Mouse (Mus musculus): ENCODE data around the gene Slc35f5.
A peak's percentile ranks its signal among the peaks of the same experiment; 100 is the strongest.
"Not testable (repeated sequence)": the region's sequence is repeated elsewhere in the genome, so short reads cannot be mapped to it uniquely, and the experiment has no call there.

The Slc35f5 gene

DNA sequence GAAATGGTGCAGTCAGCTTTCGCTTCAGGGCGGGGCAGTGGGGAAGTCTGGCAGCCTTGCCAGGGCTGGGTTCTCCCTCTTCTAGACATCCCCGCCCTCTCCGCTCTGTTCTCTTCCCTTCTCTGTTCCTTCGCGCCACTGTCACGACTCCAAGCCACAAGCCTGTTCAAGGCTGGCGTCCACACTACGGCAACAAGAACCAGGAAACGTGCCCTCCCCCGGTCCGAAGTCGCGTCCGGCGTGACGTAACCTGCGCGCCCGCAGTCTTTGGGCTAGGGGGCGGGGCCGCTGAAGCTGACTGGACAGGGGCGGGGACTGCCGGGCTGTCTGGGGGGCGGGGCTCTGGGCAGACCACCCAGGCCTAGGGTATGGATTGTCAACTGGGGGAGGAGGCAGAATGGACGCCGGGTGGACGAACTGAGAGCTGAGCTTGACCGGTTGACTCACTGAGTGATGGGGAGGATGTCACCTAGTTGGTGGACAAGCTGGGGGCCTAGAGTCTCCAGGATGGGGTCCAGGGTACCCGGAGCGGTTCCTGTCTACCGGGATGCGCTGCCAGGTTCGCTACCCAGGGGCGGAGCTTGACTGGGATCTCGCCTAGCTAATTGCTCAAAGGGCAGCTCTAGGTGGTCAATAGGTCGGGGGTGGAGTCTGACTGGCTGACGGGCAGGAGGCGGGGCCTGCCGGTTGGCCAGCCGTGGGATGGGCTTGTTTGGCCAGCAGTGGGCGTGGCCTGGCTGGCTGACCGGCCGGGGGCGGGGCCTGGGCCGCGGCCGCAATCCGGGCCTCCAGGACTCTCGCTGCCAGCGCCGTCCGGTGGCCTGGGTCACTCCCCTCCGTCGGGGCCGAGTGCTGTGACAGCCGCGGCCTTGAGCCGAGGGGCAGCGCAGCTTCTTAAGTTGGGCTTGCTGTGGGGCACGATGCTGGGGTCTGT lies at the start of gene Slc35f5:
Slc35f5 (plus strand) TSS at position 337 of the 934 bp plus-strand sequence.
- DNase-seq (ENCODE audit: low read depth), result peak; percentile 79

DNA sequence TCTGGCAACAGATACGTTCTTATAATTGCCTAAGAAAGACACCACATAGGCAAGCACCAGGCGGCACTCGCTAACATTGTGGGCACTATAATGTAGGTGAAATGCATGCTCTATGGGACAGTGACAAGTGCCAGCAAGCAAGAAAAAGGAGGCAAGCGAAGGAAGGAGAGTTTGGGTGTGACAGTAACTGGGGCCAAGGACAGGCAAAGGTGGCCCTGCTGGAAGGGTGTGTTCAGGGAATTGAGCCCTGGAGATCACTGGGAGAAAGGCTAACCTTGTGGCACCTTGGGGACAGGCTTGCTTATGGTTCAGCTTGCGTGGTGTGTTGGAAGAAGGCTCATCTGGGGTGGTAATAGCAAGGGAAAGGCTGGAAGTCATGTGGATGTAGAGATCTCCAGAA lies 45.7 kb upstream of the Slc35f5 start:
- DNase-seq (ENCODE audit: low read depth), result no peak

DNA sequence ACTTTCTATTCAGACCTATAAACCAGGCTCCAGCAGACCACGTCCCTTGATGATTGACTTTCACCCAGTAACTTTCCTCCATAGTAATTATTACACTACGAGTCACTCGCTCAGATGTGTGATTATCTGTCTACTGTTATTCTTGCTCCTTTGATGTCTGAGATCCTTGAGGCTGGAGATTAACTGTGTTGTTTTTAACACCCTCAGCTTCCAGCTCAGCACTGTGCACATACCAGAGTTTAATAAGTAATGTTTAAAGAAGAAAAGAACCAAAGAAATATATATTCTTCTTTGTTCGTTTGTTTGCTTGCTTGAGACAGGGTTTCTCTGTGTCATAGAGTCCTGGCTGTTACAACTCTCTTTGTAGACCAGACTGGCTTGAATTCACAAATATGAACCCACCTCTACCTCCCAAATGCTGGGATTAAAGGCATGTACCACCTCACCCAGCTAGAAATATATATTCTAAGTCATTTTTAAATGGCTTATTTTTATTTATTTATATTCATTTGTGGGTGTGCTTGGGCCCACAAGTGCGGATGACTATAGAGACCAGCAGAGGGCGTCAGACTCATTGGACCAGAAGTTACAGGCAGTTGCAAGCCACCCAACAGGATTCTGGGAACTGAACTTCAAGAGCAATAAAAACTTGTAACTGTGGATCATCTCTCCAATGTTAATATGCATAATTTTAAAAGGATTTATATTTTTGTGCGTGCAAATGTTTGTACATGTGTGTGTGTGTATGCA lies 43.3 kb upstream of the Slc35f5 start:
- peak; percentile 22 for DNase-seq (ENCODE audit: low read depth)

DNA sequence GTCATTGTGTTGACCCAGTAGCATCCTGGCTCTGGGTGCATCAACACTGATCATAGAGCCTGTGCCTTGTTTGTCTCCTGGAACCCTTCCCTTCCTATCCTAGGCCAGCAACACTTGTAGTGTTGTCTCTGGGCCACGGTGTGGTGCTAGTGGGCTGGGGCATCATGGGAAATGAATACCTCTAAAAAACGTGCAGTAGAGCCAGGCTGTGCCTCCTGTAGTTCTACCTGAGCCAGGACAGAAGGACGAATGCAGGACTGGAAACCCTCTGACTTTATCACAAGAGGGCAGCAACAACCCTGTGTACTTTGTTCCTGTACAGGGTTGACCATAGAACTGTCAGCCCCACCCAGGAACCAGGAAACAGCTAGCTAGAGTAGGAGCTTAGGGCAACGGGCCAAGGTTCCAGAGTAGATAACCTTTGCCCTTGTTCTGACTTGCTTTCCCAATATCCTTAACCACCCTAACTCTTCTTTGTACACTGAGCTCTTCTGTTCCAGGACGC lies 41.2 kb upstream of the Slc35f5 start:
- peak; percentile 38 for DNase-seq (ENCODE audit: low read depth)

DNA sequence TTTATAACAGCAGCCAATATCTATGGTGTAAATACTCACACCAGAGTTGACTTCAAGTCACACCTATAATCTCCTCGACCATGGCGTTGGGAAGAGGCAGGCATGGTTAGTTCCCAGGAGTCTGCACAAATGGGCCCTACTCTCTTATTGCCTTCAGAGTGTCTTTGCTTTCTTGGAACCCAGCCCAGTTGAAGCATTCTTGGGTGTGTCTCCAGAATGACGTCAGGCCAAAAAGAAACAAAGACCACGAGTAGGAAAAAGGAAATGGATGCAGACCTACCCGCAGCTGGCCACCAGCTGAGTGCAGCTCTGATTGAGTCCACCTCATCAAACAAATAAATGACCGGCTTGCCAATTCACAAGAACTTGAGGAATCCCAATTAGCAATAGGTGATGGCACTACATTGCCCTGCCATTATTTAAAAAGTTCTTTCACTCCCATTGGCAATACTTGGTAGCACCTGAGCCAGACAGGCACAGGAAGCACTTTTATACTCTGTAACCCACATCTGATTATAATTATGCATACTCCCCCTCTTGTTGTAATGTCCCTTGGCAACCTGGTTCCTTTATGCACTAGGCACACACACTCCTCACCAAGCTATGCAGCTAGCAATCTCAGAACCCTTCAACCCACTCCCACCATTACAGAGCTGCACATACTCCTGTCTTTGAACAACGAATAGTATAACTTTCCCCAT lies 34.3 kb upstream of the Slc35f5 start:
- DNase-seq (ENCODE audit: low read depth), result no peak

DNA sequence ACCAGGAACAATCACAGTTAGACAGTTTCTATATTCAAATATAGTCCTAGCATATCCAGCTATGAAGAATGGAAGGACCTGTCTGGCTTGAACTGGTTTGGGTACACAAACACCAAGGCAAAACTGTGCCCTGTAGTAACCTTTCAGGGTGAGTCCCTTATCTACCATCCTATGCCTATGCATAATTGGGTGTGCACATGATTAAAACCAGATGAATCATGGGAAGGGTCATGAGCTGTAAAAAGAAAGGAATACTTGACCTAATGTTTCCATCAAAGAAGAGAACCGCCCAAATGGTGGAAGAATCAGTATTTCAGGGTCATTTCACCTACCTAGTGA lies 33.8 kb upstream of the Slc35f5 start:
- DNase-seq (ENCODE audit: low read depth), result no peak

DNA sequence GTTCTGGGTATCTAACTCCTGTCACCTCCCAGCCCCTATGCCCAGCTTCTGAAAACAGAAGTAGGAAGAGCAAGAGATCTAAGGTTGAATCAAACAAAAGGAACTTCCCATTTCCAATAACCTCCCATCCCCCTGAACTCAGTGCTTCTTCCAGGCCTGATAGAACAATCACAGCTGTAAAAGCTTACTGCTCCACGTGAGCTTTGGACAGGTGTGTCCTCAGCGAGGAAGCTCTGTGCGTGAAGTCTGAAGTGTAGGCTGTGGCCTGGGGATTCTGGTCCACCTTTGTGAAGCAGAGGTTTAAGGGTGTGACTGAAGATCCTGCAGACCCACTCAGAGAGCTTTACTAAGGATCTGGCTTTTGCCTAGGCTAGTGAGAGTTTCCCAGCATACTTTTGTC lies 33.0 kb upstream of the Slc35f5 start:
- DNase-seq (ENCODE audit: low read depth), result no peak

DNA sequence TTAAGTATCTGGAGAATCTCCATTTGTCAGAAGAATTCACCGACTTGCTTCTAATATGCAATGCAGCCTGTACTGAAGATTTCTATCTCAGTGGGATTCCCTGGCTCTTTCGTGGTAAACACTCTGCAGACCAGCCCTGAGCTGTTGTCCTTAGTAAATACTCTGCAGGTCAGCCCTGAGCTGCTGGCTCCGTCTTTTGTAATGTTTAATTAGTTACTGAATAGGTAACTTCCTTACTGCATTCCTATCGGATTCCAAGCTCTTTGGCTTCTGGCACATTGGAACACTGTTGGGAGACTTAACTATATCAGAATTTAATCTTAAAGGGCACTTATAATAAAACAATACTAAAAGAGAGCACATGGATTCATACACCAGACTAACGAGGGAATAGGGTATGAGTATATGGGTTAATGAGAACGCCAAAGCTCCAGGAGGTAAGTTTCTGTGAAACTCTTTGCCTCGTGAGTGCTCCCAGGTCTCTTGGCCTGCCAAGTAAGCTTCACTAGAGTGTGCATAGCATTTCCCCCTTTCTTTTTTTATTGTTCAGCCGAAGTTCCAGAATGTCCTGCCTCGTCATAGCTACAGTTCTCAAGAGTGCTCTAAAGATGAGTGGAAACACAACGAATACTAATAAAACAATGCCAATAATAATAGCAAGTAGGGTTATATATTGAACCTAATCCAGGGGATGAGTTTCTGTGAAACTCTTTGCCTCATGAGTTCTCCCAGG lies 27.0 kb upstream of the Slc35f5 start:
- DNase-seq (ENCODE audit: low read depth), result not testable (repeated sequence)

DNA sequence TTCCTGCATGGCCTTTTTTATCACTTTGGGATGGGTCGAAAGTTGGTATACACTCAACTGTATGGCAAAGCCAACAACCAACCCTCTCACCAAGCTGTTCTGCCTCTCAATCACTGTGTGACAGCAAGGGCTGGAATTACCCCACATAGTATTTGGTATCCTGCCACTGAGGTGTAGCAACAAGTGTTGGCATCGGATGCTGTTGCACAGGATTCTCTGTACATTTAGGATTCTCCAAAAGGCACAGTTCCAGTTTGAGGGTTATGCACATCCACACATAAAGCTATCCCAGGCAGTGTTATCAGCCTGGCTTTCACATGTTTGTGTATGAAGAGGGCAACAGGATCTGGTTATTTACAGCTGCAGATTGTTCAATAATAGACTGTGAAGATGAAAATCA lies 23.3 kb upstream of the Slc35f5 start:
- no peak for DNase-seq (ENCODE audit: low read depth)

DNA sequence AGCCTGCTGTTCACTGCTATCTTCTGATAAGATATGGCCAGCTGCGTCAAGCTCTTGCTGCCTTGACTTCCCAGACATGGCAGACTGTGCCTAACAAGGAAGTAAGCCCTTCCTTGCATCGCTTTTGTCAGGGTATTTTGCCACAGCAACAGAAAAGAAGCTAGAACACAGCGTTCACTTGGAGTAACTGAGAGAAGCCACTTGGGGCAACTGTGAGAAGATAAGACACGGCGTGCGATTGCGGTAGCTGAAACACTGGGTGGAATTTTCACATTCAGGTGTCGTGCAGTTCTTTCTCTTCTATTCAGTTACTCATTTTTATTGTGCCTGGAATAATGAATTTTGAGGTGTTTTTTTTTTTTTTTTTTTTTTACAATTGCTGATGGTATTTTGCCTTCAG lies 22.6 kb upstream of the Slc35f5 start:
- no peak for DNase-seq (ENCODE audit: low read depth)

DNA sequence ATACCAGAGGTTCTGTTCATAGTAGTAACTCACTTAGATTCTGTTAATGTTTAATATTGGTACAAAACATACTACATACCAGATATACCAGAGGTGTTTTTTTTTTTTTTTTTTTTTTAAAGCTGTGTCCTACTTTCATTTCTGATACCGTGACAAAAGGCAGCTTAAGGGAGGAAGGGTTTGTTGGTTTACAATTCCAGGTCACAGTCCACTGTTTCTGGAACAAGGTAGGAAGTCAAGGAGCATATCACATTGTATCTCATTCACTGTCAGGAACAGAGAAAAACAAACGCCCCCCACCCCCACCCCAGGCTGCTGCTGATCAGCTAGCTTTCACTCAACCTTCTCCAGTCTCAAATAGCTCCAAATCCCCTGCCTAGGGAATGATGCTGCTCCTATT lies 21.1 kb upstream of the Slc35f5 start:
- no peak for DNase-seq (ENCODE audit: low read depth)

DNA sequence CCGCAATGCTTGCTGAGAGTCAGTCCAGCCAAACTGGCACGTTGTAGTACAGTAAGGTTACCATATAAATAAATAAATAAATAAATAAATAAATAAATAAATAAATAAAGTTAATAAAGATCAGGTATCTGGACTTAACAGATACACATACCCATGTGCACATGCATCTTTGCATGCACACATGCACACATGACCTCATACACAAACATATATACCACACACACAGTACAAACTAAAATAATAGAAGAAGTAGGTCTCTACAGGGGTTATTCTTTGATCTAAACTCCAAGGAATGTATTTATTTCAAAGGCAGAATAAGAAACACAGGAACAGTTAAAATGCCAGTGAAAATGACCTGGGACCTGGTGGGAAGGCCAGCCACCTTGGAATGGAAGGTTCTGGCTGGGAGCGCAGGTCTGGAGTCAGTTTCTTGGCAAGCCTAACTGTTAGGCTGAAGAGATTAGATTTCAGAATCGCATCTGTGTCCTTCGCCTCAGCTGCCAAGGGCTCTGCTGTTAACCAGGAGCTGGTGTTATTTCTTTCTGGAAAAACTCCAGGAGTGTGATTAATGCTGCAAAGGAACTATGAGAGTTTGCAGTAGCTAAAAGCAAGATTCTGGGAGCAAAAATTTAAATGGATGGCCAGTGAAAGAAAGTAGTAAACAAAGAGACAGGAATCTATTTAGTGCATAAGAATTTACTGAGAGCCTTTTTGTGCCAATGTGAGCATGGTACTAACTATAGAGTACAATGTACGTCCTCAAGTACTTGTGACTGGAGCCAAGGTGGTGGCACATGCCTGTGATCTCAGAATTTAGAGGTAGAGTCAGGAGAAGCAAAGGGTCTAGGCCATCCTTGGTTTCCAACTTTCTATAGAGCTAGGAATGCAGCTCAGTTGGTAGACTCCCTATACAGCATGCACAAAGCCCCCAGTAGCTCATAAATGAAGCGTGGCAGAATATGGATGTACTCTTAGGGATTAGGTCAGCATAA lies 18.1 kb upstream of the Slc35f5 start:
- no peak for DNase-seq (ENCODE audit: low read depth)

DNA sequence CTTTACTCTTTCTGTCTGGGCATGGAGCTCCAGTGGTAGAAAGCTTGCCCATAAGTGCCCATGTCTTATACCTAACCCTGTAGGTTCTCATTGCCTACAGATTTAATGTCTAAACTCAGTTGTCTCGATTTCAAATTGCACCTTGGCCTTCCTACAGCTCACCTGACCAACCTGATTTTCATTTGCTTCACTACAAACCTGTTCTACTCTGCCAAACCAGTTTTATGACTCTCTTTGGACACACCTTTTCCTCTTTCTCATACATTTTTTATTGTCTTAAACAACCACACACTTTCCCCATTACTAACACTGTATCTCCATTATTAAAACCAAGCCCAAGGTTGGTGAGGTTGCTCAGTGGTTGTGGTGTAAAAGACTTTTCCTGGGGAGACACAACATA lies 10.5 kb upstream of the Slc35f5 start:
- no peak for DNase-seq (ENCODE audit: low read depth)

DNA sequence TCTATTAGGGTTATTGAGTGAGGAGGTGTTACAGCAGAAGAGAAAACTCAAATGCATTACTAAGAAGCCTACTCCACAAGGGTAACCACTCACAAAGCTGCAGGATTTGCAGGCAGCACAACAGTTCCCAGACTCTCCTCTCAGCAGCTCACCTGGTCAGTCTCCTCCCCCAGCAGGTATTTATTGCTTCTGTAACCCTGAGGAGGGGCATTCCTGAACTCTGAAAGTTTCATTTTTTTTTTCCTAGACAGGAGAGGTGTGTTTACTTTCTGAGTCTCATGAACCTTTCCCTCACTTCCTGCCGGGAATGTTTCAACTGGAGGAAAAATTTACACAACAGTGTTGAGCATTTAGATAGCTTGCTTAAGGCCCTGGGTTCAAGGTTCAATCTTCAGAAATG lies 10.0 kb upstream of the Slc35f5 start:
- no peak for DNase-seq (ENCODE audit: low read depth)

DNA sequence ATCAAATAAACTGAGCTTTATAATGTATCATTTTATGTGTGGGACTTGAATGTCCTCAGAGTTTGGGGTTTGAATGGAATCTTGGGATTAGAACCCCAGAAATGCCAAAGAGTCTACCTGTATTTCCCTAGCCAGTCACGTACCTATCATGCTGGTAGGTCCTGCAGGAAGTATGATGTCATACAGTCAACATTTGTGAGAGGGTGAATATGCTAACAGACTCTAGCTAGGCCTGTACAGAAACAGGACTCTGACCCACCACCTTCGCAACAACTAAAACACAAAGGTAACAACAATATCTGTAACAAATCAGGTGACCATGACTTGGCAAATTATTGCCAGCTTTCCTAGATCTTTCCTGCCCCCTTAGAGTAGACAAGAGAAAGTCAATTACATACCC lies 8.8 kb upstream of the Slc35f5 start:
- DNase-seq (ENCODE audit: low read depth), result no peak

DNA sequence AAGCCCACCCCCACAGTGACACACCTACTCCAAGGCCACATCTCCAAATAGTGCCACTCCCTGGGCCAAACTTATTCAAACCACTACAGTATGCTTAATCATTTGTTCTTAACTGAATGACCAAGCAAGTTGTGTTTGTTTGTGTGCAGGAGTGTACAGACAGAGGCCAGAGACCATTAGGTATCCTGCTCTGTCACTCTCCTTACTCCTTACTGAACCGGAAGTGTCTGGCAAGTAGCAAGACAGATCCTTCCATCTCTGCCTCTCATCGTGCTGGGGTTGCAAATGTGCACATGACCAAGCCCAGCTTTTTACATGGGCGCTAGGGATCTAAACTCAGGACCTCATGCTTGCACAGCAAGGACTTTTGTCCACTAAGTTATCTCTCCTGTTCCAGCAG lies 1.1 kb upstream of the Slc35f5 start:
- DNase-seq (ENCODE audit: low read depth), result peak; percentile 15

DNA sequence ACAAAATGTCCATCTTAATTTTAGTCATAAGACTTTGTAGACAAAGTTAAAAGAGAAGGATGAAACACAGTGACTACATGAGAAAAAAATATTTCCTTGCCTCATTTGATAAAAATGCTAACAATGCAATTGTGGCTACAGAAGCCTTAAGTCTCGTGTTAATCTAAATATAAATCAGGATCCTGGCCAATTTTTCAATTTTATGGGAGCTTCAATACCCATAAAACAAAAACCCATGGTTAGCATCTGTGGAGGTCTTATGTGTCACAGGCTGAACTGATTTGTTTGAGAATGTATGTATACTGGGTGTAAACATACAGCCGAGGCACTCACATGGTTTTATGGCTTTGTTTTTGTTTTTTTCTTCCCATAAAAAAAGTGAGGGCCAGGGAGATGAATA lies 674 bp upstream of the Slc35f5 start:
- no peak for DNase-seq (ENCODE audit: low read depth)

DNA sequence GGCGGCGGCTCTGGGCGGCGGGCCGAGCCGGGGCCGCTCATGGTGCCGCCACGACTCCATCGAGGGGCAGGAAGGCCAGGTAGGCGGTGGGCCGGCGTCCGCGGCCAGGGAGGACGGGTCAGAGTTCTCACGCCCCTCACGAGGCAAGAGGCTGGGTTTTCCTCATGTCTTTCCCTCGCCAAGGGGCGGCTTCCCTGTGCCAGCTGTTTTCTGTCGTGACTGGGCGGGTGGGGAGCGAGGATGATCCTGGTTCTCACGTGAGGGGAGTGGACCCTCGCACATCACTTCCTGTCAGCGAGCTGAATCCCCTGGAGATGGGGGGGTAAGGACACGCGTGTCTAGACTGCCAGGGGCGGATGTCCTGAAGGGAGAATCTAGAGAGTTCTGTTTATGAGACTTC lies 811 bp downstream of the Slc35f5 start:
- DNase-seq (ENCODE audit: low read depth), result peak; percentile 37

DNA sequence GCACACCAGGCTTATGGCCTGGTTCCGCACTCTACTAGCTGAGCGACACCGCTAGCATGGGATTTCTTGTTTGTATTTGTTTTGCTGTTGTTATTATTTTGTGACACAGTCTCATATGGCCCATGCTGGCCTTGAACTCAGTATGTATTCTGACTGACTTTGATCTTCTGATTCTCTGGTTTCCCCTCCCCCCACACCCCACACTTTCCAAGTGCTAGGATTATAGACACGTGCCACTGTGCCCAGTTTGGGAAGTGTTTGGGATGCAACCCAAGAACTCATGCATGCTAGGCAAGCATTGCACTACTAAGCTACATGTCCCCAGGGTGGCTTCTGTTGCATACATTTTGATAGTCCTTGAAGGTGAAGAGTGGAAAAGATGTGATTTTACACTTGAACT lies 1.4 kb downstream of the Slc35f5 start:
- DNase-seq (ENCODE audit: low read depth), result no peak

DNA sequence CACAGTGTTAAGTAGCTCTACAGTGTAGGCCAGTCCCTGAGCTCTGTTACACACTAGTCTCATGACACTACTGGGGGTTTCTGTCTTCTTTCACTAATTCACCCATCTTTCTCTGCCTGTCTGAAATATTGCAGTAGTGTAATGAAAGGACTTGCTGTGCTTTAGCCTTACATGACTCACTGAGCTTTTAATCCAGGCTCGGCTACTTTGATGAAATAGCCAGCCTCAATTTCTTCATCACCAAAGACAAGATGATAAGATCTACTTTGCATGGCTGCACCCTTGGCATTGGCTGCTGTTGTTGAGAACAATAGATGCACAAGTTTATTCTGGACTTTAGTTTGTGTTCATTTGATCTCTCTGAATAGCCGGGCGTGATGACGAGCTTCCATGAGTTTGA lies 7.7 kb downstream of the Slc35f5 start:
- no peak for DNase-seq (ENCODE audit: low read depth)

DNA sequence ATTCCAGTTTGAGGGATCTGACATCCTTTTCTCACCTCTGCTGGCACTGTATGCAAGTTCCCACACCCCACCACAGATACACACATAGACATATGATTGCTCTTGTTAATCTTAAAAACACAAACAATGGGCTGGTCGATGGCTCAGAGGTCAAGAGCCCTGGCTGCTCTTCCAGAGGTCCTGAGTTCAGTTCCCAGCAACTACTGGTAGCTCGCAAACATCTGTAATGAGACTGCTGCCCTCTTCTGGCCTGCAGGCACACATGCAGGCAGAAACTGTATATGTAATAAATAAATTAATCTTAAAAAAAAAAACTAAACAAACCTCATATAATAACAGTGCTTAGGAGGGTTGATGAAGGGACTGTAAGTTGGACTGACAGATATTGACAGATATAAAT lies 13.8 kb downstream of the Slc35f5 start:
- DNase-seq (ENCODE audit: low read depth), result peak; percentile 66
